Mouse (Mus musculus) MN1 (cell line): ENCODE results near the gene Pla2r1.
A peak's percentile ranks its signal among the peaks of the same experiment; 100 is the strongest.

Source experiments
- DNase-seq: peaks from one replicate; pipeline ENCODE4 v3.0.0-alpha.2; 2016; ENCODE audit warnings: low spot score

The Pla2r1 gene

DNA sequence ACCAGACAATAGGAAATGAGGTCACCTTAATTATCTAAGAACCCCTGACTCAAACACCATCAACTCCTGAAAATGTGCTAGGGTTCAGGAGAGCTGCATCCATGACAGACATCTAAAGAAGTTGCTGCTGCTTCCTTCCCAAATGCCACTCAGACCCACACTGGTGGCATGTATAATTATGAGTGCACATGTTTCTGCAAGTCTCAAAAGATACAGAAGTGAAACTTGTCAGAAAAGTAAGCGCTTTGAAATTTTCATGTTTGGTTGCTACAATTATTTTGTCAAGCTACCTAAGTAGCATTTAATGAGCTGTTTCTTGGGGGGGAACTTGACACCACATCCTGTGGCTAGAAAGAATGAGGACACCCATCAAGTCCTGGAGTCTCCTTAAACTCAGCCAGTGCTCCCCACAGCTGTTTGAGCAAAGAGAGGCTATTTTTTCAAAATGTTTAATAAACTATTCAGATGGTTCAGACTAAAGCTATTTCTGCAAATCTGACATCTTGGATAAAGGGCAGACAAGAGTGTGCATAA is 52.5 kb downstream of the Pla2r1 start:
- no peak for DNase-seq

DNA sequence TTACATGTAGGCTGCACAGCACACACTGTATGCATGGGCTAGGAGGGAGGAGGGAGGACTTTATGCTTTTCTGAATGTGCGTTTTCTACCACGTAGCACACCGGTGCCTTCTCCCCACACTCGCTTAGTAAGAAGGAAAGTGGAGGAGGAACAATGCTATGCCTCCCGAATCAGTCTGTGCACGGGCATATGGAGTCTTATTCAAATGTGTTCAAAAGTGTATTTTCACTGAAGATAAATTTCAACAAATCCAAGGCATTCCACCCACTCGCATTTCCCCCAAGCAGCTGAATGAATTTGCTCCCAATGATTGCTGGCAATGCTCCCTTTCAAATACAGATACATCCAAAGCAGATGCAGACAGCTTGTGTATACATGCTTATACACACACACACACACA is 73.2 kb downstream of the Pla2r1 start:
- DNase-seq = no peak

DNA sequence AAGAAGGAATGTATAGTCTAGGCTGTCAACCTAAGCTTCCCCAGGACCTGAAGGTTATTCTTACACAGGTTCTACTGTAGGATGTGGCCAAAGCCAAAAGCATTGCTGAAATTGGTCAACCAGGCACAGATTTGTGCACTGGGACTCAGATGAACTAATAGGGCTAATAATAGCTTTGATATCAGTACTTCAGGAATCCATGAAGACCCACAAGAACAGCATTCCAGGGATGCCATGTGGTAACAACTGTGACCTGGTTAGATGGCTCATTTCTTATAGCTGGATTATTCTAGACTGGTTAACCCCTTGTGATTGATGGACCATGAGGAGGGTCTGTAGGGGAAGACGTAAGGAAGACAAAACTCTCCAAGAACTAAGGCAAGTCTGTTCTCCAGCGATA is 74.3 kb downstream of the Pla2r1 start:
- DNase-seq = no peak

DNA sequence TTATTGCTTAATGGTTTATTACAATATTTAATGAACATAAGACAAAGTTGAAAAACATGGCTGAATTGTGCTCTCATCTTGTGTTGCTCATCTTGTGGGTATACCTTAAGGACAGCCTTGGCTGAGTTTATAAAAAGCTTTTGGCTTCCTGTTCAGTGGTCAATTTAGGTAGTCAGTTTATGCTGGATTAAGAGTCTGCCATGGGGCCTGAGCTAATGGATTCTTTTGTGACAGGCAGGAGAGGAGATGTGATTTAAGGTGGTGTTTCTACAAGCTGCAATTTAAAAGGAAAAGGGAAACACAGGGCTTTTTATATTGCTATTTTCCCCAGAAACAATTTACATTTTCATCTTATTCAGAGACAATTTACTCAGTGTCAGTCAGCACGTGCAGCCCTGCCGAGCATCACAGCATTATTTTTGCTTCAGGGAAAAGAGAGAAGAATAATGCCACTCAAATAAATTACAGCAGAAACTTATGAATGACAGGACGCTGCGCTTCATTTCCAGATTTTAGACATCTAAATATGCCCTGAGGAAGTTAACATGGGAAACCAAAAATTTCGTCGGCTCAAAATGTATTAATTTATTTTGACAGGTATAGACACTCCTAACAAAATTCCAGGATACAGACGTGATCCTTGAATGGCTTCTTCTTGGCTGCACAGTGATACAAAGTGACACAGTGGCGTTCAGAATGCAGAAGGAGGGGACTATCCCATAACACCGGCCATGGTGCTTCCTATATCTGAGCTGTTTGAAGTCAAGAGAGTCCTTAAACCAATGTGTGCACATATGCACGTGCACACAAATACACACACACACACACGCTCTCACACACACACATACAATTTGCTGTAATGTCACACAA is 84.0 kb downstream of the Pla2r1 start:
- DNase-seq = no peak

DNA sequence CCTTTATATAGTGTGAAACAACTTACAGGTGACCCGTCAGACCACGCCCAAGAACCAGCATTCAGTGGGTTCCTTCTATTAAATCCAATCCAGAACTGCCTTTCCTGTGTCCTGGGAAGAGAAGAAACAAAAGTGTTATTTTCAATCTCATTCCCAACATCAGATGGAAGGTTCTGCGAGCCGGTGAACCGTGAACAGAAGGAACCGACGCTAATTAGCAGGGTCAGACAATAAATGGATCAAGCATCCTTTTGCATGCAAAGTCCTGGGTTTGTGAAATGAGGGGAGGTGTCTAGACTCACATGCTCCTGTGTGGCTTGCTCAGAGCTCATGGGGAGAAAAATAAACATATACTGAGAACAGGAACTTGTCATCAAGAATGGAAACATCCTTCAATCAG is 100.7 kb downstream of the Pla2r1 start:
- DNase-seq = no peak

DNA sequence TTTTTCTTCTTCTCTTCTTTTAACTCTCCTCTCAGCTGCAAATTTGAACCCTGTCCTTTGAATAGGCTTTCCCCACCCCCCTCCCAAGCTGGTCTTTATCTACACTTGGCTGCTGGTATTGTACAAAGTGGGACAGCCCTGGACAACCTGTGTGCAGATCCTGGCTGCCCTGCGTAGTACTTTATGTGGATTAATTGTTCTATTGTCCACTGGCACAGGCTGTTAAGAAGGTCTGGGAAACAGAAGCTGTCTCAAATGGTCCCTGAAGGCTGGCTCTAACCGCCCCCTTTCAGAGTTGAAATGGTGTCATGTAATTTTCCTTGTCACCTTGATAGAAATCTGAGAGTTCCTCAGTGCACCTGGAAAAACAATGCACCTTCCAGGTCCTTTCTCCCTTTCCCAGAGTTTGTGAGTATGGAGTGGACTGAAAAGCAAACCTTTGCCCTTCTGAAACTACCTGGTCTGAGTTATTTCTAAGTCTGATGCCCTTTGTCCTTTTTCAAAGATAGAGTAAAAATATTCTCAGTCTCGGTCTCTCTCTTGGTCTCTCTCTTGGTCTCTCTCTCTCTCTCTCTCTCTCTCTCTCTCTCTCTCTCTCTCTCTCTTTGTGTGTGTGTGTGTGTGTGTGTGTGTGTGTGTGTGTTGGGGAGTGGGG is 101.9 kb downstream of the Pla2r1 start:
- no peak for DNase-seq

DNA sequence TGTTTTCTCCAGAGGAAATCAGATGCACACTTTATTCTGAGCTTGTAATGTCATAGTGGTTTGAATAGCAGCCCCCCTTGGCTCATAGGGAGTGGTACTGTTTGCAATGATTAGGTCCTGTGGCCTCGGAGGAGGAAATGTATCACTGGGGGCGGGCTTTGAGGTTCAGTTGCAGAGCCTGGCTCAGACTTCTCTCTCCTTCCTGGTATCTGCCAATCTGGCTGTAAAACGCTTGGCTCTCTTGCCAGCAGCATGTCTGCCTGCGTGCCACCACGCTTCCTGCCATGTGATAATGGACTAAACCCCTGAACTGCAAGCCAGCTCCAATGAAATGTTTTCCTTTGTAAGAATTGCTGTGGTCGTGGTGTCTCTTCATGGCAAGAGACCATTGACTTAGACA is 103.4 kb downstream of the Pla2r1 start:
- DNase-seq = no peak

DNA sequence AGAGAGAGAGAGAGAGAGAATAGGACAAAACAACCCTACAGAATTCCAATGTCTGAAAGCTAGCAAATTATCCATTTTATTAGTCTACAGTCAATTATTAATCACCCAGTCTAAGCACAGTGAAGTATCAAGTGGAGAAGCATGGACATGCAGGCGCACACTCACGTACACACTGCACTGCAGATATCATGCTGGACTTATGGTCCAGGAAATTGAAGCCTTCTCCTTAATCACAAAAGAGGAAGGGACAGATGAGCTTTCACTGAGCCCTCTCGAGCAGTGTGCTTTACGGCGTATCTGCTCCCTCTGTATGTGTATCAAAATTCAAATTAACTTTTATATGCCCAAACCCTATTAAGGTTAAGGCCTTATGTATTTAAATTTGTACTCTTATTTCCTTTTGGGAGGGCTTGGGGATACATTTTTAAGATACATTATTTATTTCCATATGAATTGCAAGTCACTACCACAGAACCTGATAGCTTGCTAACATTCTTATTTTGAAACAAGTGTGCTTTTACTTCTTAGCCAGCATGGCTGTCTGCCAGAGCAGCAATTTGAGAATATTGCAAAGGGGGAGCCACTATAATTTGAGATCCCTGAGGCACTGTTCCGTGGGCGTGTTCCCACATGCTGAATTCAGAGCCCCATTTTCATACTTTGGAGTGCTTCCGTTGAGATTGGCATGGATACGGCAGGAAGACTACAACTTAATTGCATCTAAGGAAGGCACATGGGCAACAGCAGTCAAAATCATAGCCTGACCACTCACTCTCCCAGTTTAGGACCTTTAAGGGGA is 108.2 kb downstream of the Pla2r1 start:
- no peak for DNase-seq

DNA sequence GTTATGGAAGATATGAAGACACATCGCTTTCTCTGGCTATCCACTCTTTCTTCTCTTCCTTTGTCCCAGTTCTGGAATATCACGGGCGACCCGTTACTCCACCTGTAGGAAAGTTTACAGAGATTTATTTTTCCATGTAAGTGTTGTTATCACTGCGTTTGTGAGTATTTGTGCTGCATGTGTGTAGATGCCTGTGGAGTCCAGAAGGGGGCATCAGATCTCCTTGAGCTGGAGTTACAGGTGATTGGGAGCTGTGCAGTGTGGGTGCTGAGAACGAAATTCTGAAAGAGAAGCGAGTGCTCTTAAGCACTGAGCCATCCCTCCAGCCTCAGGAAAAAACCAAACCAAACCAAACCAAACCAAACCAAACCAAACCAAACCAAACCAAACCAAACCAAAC is 109.8 kb downstream of the Pla2r1 start:
- no peak for DNase-seq

DNA sequence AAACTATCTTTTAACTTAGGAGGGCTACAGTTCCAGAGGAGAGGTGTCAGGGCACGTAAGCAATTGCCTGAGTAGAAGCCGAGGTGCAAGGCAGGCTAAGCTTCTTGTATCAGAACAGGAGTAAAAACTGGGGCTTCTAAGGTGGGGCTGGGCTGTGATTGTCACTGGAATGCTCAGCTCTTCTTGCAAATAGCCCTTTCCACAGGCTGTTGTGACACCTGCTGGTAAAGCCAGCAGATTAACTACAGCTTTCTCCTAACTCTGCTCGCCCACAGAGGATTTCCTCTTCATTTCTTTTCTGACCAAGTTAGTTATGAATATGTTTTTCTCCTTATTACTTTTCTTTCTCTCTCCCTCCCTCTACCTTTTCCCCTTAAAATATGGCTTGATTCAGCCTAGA is 111.2 kb downstream of the Pla2r1 start:
- peak; percentile 29 for DNase-seq

DNA sequence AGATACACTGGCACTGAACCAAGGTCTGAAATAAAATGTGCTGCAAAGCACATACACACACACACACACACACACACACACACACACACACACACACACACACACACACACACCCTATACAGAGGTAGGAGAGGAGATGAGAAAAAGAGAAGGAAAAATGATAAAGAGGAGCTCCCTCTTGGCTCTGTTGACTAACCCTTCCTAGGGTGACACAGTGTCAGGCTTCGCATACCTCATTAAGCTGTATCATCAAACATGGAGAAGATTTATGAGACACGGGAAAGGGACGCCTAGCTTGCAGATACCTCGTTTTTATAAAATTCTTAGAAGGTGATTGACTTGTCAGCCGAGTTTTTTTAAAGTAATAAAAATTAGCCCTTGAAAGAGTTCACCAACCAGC is 116.3 kb downstream of the Pla2r1 start:
- no peak for DNase-seq

DNA sequence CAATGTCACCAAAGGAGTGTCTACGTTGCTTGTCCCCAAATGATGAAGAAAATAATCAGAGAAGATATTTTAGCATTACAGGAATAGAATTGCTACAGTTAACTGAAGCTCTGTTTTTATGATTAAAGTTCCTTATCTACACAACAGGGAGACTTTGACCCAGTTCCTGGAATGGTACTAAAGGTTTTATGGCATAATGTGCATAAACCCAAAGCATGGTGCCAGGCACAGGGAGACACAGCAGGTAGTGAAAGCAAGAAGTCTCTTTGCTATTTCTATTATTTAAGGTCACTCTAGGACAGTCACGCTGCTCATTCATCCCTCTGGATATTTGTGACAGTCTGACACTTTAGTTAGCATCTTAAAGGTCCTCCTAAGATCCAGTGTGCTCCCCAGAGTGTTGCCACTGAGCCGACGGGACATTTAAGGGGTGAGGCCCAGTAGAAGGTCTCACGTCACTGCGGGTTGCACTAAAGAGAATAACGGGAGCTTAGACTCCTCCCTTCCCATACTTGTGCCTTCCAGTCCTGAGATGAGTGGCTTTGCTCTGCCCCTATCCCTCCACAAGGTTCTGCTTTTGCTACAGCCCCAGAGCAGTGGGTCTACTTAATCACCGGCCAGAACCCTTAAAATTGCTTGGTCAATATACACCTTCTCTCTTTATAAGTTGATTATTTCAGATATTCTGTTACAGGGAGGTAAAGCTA is 122.6 kb downstream of the Pla2r1 start:
- no peak for DNase-seq

DNA sequence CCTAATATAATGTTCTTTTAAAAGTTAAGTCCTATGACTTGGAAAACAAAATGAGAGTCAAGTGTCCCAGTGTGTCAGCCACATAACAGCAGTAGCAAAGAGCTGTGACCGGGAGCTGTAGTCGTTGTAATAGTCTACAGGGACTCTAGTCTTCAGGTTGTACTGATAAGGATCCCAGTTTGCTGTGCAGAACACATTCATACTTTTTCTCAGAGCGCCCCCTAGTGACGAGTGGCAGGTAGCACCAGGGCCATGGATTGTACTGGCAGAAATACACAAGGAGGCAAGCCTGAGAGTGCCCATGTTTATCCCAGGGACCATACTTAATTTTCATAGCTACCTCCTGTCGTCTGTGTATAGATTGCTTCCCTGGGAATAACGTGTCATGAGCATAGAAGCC is 135.0 kb downstream of the Pla2r1 start:
- DNase-seq = peak; percentile 67

DNA sequence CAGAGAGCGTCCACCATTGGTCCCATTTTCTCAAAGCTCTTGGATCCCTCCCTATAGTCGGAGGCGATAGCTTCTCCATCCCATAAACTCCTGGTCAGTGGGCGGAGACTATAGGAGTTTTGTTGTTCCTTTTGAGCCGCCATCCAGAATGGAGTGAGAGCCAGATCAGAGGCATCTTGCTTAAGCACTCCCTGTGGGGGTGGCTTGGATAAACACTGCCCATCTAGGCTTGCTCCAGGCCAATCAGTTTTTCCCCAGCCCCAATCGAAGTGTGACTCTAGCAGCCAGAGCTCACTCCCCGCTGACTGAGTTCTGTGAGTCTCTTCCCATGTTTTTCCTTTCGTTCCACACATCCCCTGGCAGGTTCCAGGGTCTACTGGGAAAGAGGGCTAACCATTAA is 138.8 kb downstream of the Pla2r1 start:
- peak; percentile 14 for DNase-seq

DNA sequence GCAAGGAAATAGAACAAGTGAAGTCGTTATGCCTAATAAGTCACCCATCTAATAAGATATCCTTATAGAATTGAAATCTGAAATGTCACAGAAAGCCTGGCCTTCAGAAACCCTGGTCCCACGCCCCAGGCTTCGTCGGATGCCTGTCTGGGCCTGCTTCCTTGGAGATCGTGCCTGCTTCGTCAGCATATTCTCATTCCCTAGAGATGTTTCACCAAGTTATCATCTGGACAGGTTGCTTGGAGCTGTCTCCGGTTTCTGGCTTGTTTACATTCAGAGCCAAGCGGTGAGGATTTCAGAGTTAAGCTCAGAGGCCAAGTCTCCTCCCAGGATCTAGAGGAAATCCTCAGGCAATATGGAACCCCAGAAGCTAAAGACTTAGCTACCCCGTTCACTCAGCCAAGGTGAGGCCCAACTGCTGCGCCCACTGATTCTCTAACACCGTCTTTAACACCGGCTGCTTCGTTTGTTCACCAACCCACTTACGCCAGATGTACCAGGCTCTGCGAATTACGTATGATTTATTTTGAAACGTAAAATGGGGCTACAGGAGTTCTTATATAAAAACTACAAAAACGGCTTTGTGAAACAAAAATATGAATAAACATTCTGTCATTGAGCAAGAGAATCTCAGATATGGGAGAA is 140.0 kb downstream of the Pla2r1 start:
- DNase-seq = no peak

DNA sequence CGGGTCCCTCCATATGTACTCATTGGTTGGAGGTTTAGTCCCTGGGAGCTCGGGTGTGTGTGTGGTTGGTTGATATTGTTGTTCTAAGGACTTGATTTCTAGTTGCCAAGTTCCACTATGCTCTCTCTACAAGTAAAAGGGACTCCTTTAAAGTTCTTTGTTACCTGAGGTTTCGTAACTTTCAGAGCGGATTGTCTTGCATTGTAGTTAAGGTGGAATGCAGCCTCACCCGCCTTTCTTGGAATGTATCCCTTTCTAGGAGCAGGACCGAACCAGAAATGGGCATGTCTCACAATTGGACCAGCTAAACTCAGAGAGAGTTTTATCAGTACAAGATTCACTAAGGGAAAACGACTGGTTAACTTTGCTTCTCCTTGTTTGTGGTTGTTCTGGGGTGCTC is 141.9 kb downstream of the Pla2r1 start:
- no peak for DNase-seq

DNA sequence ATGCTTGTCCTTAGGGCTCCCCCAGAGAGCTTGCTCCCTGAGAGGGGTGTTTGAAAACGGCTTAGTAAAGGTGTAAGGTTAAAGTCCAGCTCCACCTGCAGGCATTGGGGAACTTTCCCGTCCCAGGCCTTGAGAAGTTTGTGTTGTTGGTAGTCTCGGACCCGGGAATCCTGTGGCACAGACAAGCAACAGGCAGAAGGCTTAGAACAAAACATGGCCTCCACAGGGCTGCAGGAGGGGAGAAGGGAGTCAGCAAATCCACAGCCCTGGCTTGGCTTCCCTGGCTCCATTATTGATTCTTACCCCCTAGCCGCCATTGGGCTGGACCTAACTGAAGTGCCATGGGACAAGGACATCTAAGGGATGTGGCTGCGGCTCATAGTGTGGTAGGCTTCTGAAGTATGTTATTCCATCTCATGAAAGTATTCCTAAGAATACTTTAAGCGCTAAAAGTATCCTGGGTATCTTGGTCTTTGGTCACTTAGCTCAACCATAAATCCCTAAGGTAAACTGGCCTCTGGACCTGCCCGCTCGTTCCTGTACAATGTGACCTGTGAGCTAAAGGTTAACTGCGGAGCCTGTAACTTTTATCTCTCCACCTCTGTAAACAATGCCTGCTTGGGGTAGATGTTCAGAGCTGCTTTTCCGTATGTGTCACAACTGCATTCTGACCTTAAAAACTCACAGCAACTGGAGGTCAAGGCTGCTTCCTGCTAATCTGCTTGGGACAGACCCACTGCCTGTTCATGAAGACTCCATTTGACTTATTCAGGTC is 142.9 kb downstream of the Pla2r1 start:
- no peak for DNase-seq

DNA sequence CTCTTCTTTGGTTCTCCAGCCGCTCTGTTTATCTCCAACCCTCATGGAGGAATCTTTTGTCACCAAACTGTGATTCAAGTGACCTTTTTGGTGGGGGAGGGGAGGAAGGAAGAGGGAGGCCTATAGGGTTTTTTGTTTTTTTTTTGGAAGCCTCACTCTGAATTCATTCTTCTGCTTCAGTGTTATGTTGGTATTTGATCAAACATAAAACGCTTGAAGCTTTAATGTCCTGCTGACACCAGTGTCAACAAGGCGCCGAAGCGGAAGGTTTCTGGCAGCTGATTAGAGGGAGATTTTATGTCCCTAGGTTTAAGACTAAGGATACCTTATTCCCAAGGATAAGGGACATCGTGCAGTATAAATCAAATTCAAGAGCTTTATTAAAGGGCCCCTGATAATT is 143.9 kb downstream of the Pla2r1 start:
- no peak for DNase-seq

DNA sequence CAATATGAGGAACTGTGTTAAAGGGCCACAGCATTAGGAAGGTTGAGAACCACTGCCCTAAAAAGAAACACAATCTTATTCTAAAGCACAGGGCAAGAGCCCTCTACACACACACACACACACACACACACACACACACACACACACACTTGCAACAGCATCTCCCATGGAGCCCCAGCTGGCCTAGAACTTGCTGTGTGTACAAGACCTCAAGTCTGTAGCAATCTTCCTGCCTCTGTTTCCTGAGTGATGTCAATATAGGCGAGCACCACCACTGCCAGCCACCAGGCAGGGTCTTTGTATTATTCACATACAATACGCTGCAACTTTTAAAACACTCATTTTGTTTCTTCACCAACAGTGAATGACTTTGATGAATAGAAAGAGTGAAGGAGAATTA is 145.7 kb downstream of the Pla2r1 start:
- DNase-seq = no peak

DNA sequence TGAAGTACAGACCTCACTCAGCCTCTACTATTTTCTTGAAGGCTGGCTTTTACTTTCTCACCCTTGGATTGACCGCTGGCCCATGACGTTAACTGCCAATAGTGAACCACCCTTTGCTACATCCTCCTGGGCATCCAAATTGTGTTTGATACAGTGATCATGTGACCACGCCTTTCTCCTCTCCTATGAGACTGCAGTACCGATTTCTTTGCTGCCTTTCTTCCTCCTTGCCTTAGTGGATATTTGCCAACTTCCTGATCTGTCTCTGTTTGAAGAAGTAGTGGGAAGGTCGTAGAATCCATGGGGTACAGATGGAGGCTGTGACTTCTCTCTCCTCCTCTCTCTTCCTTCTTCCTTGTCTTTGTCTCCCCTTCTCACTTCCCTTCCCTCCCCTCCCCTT is 147.7 kb downstream of the Pla2r1 start:
- DNase-seq = no peak

DNA sequence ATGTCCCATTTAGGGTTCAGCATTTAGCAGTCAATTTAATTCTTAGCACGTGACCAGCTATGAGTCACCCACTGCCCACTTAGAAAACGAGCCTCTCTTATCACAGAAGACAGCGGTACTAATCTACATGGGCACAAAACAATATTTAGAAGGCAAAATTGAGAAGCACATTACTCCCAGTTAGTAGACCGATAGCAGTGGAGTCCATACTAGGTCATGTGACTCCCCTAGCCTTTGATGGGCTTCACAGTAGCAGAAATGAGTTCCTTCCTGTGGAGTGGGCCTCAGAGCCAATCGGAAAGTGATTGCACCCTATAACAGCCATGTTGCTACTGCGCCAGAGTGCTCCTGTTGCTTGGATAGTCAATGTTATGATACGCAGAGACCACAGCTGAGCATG is 148.3 kb downstream of the Pla2r1 start:
- DNase-seq = no peak
